Mouse (Mus musculus) liver, embryonic 14.5 days (tissue): ENCODE results near the gene P2rx5.

ENCODE experiments used
- CTCF ChIP-seq: IDR thresholded peaks from 2 replicates; pipeline ENCODE4 v1.5.1; 2016; ENCODE audit warnings: antibody characterized with exemption, low read depth, control low read depth
- EP300 ChIP-seq: IDR thresholded peaks from 2 replicates; pipeline ENCODE4 v1.6.1; 2016; ENCODE audit warnings: antibody characterized with exemption, low read depth

DNA sequence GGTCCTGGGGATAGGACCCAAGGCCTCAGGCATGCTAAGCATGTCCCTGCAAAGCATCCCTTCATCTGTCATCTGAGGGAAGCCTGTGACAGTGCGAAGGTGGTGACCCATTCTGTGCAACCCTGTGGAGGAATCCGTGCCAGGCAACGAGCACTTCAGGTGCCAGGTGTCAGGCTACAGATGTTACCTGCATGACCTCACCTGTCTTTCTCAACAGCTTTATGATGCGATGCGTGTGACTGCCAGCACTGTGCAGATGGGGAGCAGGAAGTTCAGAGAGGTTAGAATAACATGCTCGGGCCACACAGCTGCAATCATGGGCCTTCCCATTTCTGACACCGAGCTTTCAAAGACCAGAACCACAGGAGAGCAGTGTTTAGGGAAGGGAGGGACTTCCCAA is 45.0 kb downstream of the P2rx5 start:
- TF ChIP-seq CTCF (no peak), EP300 (no peak)
